Mouse (Mus musculus) right cerebral cortex, adult 18-20 months (tissue): ENCODE results near the gene Prkn.

Source experiments
- DNase-seq: peaks from one replicate; pipeline ENCODE4 v3.0.0; 2022; ENCODE audit warnings: mixed read lengths

Prkn gene

GRCm38 (mm10) chr17:11414288-11414687, 574.1 kb downstream of the Prkn start:
- no peak for DNase-seq

DNA sequence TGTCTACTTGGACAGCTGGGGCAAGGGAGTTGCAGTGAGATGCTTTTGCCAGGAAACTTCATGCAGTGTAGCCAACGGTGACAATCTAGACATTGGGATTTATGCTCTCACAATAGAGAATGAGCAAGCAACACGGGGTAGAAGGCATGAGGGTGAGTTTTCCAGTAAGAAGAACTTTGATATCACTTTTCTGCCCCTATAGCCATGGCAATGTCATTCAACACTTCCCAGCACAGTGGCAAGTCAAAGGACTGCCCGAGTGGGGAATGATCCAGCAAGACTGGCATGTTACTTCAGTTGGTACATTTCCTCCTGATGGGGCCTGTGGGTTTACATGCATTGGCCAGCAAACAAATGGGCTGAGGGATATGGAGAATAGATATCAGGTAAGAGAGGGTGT, 577.0 kb downstream of the Prkn start:
- DNase-seq = no peak

DNA sequence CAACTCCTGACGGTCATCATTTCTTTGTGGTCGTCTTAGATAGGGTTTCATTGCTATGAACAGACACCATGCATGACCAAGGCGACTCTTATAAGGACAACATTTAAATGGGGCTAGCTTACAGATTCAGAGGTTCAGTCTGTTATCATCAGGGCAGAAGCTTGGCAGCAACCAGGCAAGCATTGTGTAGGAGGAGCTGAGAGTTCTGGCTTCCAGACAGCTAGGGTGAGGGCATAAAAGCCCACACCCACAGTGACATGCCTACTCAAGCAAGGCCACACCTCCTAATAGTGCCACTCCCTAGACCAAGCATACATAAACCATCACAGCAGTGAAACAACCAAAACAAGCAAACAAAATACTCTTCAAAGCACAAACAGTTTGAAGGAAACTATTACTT, 579.3 kb downstream of the Prkn start:
- no peak for DNase-seq

- peak; percentile 5 for DNase-seq
These were observed 580.7 kb downstream of the Prkn start for GRCm38 (mm10) chr17:11420839-11421238.

GRCm38 (mm10) chr17:11421264-11421940, 581.2 kb downstream of the Prkn start:
- DNase-seq = no peak

DNA sequence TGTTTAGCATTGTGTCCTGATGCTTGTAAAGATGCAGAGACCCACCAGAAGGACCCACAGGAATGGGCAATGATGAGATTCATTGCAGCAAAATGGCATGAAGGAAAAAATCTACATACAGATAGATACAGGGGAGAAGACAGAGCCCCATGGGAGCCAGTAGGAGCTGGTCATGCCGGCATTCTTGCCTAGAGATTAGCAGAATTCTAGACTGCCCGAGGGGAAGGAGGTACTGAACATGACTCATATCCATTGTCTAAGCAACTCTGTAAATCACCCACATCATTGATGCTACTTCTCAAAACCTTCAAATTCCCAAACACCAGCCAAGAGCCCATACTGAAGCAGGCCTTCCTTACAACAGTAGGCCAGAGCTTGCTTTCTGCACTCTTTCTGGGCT, 591.1 kb downstream of the Prkn start:
- no peak for DNase-seq

GRCm38 (mm10) chr17:11432593-11432992, 592.4 kb downstream of the Prkn start:
- DNase-seq = no peak

DNA sequence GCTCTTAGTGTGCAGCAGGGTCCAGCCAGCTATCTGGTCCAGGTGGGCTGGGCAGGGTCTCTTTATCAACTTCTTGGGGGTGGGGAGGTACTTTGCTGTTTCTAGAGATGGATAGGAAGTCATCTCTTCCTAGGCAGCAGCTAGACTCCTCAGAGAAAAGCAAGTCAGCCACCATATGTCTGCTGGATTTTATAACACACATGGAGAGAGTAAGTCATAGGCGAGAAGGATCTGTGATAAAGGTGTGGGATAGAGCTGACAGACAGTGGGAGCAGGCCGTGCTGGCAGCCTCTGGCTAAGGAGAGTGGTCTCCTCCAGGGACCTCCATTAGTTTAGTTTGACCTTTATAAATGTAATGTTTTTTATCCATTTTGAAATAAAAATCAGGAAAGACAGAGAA, 622.5 kb downstream of the Prkn start:
- DNase-seq = peak; percentile 18

DNA sequence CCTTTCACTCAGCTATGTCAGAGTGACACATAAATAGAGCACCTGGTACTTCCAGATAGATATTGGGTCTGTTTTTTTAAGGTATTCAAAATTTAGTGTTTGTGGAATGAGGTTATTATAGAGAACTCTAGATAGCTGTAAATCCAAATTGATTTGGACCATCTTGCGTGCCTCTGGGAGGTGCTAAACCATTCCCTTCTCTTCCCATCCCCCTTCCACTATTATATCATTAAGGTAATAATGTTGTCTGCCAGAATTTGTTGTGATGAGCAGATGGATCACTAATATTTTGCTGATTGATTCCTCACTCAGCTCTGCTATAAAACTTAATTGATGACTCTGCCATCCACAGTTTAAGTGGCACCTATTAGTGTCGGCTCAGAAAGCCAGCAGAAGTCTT, 625.9 kb downstream of the Prkn start:
- no peak for DNase-seq

- DNase-seq = no peak
These were observed 628.4 kb downstream of the Prkn start for GRCm38 (mm10) chr17:11468624-11469023.

GRCm38 (mm10) chr17:11483032-11483431, 642.8 kb downstream of the Prkn start:
- DNase-seq = no peak

DNA sequence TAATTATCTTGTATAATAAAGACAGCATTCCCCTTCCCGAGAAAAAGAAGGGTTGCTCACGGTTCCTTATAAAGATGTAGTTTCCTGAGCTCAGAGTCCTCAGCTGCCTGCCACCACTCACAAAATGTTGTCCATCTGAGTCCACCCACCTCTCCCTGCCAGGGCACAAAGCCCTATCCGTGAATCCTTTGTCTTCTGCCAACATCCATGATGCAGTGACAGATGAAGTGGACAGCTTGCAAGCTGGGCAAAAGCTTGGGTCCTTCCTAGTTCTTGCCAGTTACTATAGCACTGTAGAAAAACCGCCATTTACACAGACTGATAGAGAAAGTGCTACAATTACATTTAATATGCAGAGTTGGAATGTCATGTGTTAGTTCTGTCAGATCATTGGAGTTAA, 649.9 kb downstream of the Prkn start:
- no peak for DNase-seq

DNA sequence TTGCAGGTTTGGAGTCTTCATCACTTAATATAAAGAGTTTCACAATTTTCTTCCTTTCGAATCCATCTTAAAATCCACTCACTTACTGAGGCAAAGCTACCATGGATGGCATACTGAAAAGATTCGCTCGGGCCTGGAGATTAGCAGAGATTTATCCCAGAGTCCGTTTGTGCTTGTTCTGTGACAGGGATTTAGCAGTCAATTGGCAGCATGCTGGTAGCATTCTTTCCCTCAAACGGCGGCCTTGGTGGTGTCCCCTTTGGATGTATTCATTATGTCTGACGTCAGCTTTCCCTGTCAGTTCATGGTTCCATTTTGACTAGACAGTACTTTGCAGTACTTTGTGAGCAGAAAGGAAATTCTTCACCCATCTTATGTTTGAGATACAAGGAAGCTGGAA, 662.4 kb downstream of the Prkn start:
- DNase-seq = no peak

- no peak for DNase-seq
These were observed 664.3 kb downstream of the Prkn start for GRCm38 (mm10) chr17:11504496-11504895.

DNA sequence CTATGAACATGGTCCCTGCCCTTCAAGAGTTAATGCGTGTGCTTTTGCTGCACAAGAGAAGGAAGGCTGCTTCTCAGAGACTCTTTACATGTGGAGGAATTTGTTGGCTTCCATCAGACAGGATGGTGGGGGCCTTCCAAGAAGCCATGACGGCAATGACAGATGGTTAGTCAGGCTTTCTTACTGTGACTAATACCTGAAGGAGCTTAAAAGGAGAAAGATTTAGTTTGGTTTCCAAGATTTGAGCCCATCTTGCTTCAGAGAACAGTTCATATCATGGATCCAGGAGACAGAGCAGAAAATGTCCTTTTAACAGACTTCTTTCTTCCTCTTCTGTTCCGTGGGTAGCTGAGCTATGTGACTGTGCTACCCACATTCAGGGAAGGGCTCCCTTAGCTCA, 666.9 kb downstream of the Prkn start:
- peak; percentile 24 for DNase-seq

DNA sequence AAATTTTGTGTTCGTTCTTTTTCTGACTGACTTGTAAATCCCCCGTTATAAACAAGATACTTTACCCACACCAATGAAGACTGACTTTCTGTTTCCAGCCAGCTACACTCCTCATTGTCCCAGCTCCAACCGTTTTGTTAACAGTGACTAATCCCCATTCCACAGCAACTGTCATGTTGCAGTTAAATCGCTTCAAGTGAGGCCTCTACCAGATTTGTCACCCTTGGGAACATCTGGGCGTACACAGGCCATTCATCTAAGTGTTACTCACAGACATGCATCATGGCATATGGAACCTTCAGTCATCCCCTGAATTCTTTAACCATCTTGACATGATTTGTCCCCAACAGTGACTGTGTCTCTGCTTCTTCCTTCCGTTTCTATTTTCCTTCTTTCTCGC, 669.9 kb downstream of the Prkn start:
- DNase-seq = peak; percentile 12

GRCm38 (mm10) chr17:11514032-11514761, 674.0 kb downstream of the Prkn start:
- no peak for DNase-seq

DNA sequence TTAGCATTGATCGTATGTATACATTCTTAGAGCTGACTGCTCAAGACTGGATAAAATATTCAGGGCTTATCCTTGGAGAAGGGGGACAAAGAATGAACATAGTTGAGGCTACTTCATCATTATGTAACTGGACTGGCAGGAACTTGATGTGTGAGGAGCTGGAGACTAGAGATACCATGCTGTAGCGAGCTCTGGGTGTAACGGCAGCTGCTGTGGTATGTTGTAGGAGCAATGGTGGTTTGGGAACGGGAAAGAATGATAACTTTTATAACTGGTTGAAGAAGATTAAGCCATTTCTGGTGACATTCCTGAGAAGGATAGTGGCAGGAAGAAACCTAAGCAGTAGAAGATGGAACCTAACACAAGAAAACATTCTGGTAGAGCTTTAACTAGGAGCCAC, 675.4 kb downstream of the Prkn start:
- DNase-seq = no peak

GRCm38 (mm10) chr17:11516165-11516564, 676.0 kb downstream of the Prkn start:
- no peak for DNase-seq

- no peak for DNase-seq
These were observed 691.9 kb downstream of the Prkn start for GRCm38 (mm10) chr17:11532066-11532465.

DNA sequence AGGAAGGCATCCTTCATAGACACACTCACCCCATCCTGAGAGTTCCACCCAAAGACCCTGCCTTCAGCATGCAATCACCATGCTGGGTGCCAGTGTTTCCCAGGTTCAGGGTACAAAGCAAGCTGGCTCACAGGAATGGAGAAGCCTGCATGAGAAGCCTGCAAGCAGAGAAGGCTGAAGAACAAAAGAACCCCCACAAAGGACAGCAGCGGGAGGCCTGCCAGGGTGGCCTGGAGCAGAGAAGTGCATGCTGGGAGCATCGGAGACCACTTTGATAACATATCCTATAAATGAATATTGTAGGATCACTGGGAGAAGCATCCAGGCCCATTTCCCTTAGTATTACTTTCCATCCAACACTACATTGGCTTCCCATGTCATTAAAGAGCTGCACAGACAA, 692.6 kb downstream of the Prkn start:
- no peak for DNase-seq

GRCm38 (mm10) chr17:11533835-11534234, 693.7 kb downstream of the Prkn start:
- no peak for DNase-seq

DNA sequence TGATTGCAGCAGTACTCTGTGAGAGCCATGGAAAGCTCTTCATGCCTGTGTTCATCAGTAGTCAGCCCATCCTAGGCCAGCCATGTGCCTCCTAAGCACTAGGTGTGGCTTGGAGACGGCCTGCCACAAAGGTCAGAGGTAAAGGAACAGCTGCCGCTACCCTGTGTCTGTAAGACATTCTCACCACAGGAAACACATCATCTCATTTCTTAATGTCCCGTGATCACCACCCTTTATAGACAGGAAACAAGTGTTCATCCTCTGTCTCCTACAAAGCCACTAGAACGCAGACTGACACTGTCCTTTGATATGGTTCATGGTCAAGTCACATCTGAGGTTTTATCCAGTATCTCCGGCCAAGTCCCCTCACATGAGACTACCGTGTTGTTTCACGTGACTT, 698.6 kb downstream of the Prkn start:
- no peak for DNase-seq

- no peak for DNase-seq
These were observed 701.9 kb downstream of the Prkn start for GRCm38 (mm10) chr17:11541928-11542623.
